Mouse (Mus musculus) leukemia stem cell, adult 10-12 weeks (primary cell): ENCODE data around the gene Safb2. TPM values are rescaled to one million over a fixed set of nuclear protein-coding genes. Genes with fewer than 3 reads are reported as not detected.

Source experiments
- polyA plus RNA-seq: library from polyadenylated mRNA; stranded (reverse); fragments of >175 nt; gene quantifications from 2 replicates; pipeline ENCODE4 v1.2.3, GENCODE M21; 2012; ENCODE audit warnings: low replicate concordance

Safb2 gene
- polyA plus RNA-seq = 103 and 278 TPM in 2 replicates

GRCm38 (mm10) chr17:56584257-56585130, at the start of gene Safb2, which contains the start of gene Safb:
Gene Safb2, minus strand, starts transcription at chr17:56584585.
Gene Safb, plus strand, starts transcription at chr17:56584825.

GRCm38 (mm10) chr17:56627530-56628277, 43.3 kb upstream of the Safb2 start, which contains the start of gene Catsperd:
Gene Catsperd, plus strand, starts transcription at chr17:56628143.

GRCm38 (mm10) chr17:56626754-56627470, 42.5 kb upstream of the Safb2 start, which contains the start of gene Lonp1:
Gene Lonp1, minus strand, starts transcription at chr17:56626887.

GRCm38 (mm10) chr17:56613236-56613844, 29.0 kb upstream of the Safb2 start, which contains the start of gene Rpl36:
Gene Rpl36, plus strand, starts transcription at chr17:56613416.

GRCm38 (mm10) chr17:56609452-56610171, 25.2 kb upstream of the Safb2 start, which contains the start of gene 2410015M20Rik:
Gene 2410015M20Rik, minus strand, starts transcription at chr17:56609771.

DNA sequence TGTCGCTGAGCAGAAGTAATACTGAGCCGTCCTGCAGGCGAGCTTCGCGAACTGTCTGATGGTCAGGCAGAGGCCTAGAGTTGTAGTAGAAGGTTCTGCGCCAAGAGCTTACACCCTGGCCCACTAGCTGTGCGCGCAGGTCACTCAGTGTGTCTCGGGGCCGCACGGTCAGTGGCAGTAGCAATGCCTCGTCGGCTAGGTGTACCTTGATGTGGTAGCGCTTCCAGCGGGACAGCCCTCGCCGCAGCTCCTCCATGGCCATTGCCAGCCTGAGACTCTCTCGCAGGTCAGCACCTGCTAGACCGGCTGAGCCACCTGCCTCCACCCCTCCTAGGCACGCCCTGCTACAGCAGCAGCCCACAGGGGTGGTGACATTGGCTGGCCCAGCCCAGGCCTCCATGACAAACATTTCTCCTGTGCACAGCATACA, 30.2 kb downstream of the Safb2 start, which contains the start of gene Gm20219:
Gm20219 (minus strand) TSS at position 266 of the 430 bp plus-strand sequence.

DNA sequence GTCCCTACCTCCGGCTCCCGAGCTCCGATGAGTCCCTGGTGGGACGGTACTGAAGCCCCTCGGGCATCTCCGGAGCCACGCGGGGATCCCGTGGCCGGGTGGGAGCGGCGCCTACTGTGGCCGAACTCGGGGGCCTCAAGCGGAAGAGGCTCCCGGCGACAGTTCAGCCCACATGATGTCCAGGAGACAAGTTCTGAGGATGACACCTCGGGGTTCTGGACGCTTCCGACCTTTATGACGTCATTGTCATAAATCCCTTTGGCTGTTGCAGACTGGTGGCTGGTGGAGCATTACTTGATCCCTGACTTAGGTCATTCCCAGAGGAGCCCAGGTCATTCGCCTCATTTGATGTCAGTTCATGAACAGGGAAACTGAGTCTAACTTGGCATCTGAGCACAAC, 72.1 kb downstream of the Safb2 start, which contains the start of gene Znrf4:
Znrf4 (minus strand) TSS at position 122 of the 400 bp plus-strand sequence.

Other genes starting within 250 kb of the Safb2 start
- 11.4 and 29.3 TPM in 2 replicates for gene Ptprs, start 108.1 kb downstream of the Safb2 start, polyA plus RNA-seq
- gene Znrf4, start 72.2 kb downstream of the Safb2 start, polyA plus RNA-seq = not detected in 2 replicates
- gene Gm20219, start 30.2 kb downstream of the Safb2 start, polyA plus RNA-seq = 0.24 and 1.5 TPM in 2 replicates
- 48.7 and 140 TPM in 2 replicates for gene Safb, start 240 bp upstream of the Safb2 start, polyA plus RNA-seq
- gene 2410015M20Rik, start 25.2 kb upstream of the Safb2 start, polyA plus RNA-seq = 17.6 and 130 TPM in 2 replicates
- 3,958 and 5,079 TPM in 2 replicates for gene Rpl36, start 28.8 kb upstream of the Safb2 start, polyA plus RNA-seq
- 86.9 and 144 TPM in 2 replicates for gene Lonp1, start 42.3 kb upstream of the Safb2 start, polyA plus RNA-seq
- not detected in 2 replicates for gene Catsperd, start 43.6 kb upstream of the Safb2 start, polyA plus RNA-seq
- gene Ranbp3, start 88.7 kb upstream of the Safb2 start, polyA plus RNA-seq = 102 and 138 TPM in 2 replicates
- gene Ndufa11, start 133.2 kb upstream of the Safb2 start, polyA plus RNA-seq = 88.2 and 116 TPM in 2 replicates
- 8.6 and 9.8 TPM in 2 replicates for gene Vmac, start 133.4 kb upstream of the Safb2 start, polyA plus RNA-seq
- 1.7 and 2.5 TPM in 2 replicates for gene Nrtn, start 172.9 kb upstream of the Safb2 start, polyA plus RNA-seq
- 63.0 and 71.4 TPM in 2 replicates for gene Dus3l, start 180.2 kb upstream of the Safb2 start, polyA plus RNA-seq
- 22.2 and 50.3 TPM in 2 replicates for gene Prr22, start 185.7 kb upstream of the Safb2 start, polyA plus RNA-seq
- gene Rfx2, start 246.4 kb upstream of the Safb2 start, polyA plus RNA-seq = 80.3 and 90.4 TPM in 2 replicates